Mouse (Mus musculus) megakaryocyte, embryonic 14.5 days (primary cell): Measurements from ENCODE around the gene Sez6l.

Experiments
- FLI1 ChIP-seq: IDR thresholded peaks from 2 replicates; pipeline ENCODE4 v1.6.1; 2012; ENCODE audit warnings: low read length, inconsistent platforms, mixed read lengths
- GATA1 ChIP-seq: IDR thresholded peaks from 3 replicates; pipeline ENCODE4 v1.6.1; 2012; ENCODE audit warnings: mixed read lengths, low read length, inconsistent platforms, borderline replicate concordance

GRCm38 (mm10) chr5:112575151-112575915 lies 1.7 kb downstream of the Sez6l start:
- TF ChIP-seq GATA1 (no peak), FLI1 (no peak)
